Mouse (Mus musculus) ES-E14 (cell line): ENCODE measurements at regions not wholly inside any gene's neighbourhood (a gene's known extent, or its start where the extent isn't known, plus 50 kb on each side); places are given as distances from the start of the nearest gene placed in this dataset.

Experiments used
- DNase-seq: peaks from one replicate; pipeline ENCODE4 v3.0.0-alpha.2; 2013; ENCODE audit warnings: low read depth, low spot score
- H3K27ac ChIP-seq: 2 replicates; pipeline ENCODE4 v1.5.1; 2012; ENCODE audit warnings: low read depth, mild to moderate bottlenecking, low read length, moderate library complexity, mixed read lengths; ENCODE audit not compliant: poor library complexity, insufficient read depth, severe bottlenecking
- H3K36me3 ChIP-seq: 2 replicates; pipeline ENCODE4 v1.6.1; 2012; ENCODE audit warnings: mild to moderate bottlenecking, low read length, moderate library complexity, mixed read lengths; ENCODE audit not compliant: control insufficient read depth, poor library complexity, insufficient read depth, severe bottlenecking
- H3K4me1 ChIP-seq, 2 experiments: fragments of 150-350 bp in 1 of 2; sonication (generic) in 1 of 2; 2 replicates each; pipeline ENCODE4 v1.6.1; 2012; ENCODE audit warnings: low read length in 2 of 2, mild to moderate bottlenecking in 1 of 2, mixed read lengths in 1 of 2; ENCODE audit not compliant: control insufficient read depth in 2 of 2, insufficient read depth in 2 of 2, poor library complexity in 1 of 2
- H3K4me3 ChIP-seq, 2 experiments: fragments of 150-350 bp in 1 of 2; sonication (generic) in 1 of 2; 2 replicates each; pipeline ENCODE4 v1.5.1; 2012; ENCODE audit warnings: low read length in 2 of 2, low read depth in 1 of 2, mild to moderate bottlenecking in 1 of 2, mixed read lengths in 1 of 2; ENCODE audit not compliant: insufficient read depth in 1 of 2, poor library complexity in 1 of 2, severe bottlenecking in 1 of 2
- H3K9ac ChIP-seq: 2 replicates; pipeline ENCODE4 v1.6.1; 2012; ENCODE audit warnings: low read depth, mild to moderate bottlenecking, low read length, mixed read lengths; ENCODE audit not compliant: poor library complexity, insufficient read depth, severe bottlenecking
- H3K9me3 ChIP-seq: fragments of 150-350 bp; sonication (generic); 2 replicates; pipeline ENCODE4 v1.6.1; 2012; ENCODE audit warnings: low read depth, mild to moderate bottlenecking, low read length; ENCODE audit not compliant: control insufficient read depth, insufficient read depth
- CHD2 ChIP-seq: IDR thresholded peaks from 2 replicates; pipeline ENCODE4 v1.6.1; 2014; ENCODE audit warnings: mild to moderate bottlenecking, low read depth, low read length, inconsistent platforms
- HCFC1 ChIP-seq: IDR thresholded peaks from 2 replicates; pipeline ENCODE4 v1.6.1; 2012; ENCODE audit warnings: low read length, inconsistent platforms, borderline replicate concordance; ENCODE audit not compliant: insufficient read depth
- MAFK ChIP-seq: IDR thresholded peaks from 2 replicates; pipeline ENCODE4 v1.6.1; 2014; ENCODE audit warnings: mild to moderate bottlenecking, low read depth, low read length, inconsistent platforms; ENCODE audit not compliant: insufficient read depth
- ZC3H11A ChIP-seq: IDR thresholded peaks from 2 replicates; pipeline ENCODE4 v1.6.1; 2012; ENCODE audit warnings: low read depth, mild to moderate bottlenecking, inconsistent platforms, low read length, borderline replicate concordance
- ZNF384 ChIP-seq: IDR thresholded peaks from 2 replicates; pipeline ENCODE4 v1.6.1; 2012; ENCODE audit warnings: low read depth, low read length, inconsistent platforms
- in situ Hi-C, 2 experiments: fragments of 600-800 bp; cut with MboI; formaldehyde crosslinking; loops; one replicate each; pipeline ENCODE4 v1.15.1; 2025; ENCODE audit warnings: low sequenced_read_pairs in 2 of 2, inconsistent platforms in 1 of 2; ENCODE audit not compliant: unreplicated experiment in 2 of 2

- H3K27ac ChIP-seq = no peak overlapping the region
- TF ChIP-seq MAFK (no peak), ZC3H11A (no peak), ZNF384 (no peak), HCFC1 (no peak), CHD2 (no peak)
- H3K4me3 ChIP-seq = no peak overlapping the region
Measured at GRCm38 (mm10) chr13:97388851-97389479, 148.1 kb downstream of the Enc1 start.

GRCm38 (mm10) chr13:97386511-97386910, 145.6 kb downstream of the Enc1 start:
- no peak for DNase-seq
- in situ Hi-C loops = no loop called here

More at GRCm38 (mm10) chr13:97388851-97389479, 148.1 kb downstream of the Enc1 start:
- Histone ChIP-seq H3K9ac (no peak overlapping the region), H3K4me1 (no peaks in the 10 kb centered on the region), H3K9me3 (no peaks in the 10 kb centered on the region), H3K36me3 (no peaks in the 10 kb centered on the region)
- no peak for DNase-seq
- in situ Hi-C loops = no loop called here

GRCm38 (mm10) chr13:97385531-97385930, 144.6 kb downstream of the Enc1 start:
- TF ChIP-seq MAFK = no peak
- no peaks in the 10 kb centered on the region for H3K36me3 ChIP-seq
- in situ Hi-C loops = no loop called here
- no peak overlapping the region for H3K4me3 ChIP-seq
- DNase-seq = no peak
- H3K9me3 ChIP-seq = no peaks in the 10 kb centered on the region
- H3K27ac ChIP-seq = no peak overlapping the region; the same call in 1 of the 2 replicates
- H3K4me1 ChIP-seq = no peaks in the 10 kb centered on the region
- H3K9ac ChIP-seq = no peak overlapping the region

More at GRCm38 (mm10) chr13:97386511-97386910, 145.6 kb downstream of the Enc1 start:
- Histone ChIP-seq H3K9ac (no peak overlapping the region), H3K4me3 (no peak overlapping the region), H3K36me3 (no peaks in the 10 kb centered on the region), H3K9me3 (no peaks in the 10 kb centered on the region), H3K27ac (no peak overlapping the region), H3K4me1 (no peaks in the 10 kb centered on the region)
- TF ChIP-seq HCFC1 (no peak), MAFK (no peak), CHD2 (no peak), ZNF384 (no peak), ZC3H11A (no peak)

- DNase-seq = no peak
- Histone ChIP-seq H3K4me3 (no peak overlapping the region), H3K9me3 (no peaks in the 10 kb centered on the region), H3K36me3 (no peaks in the 10 kb centered on the region), H3K27ac (no peak overlapping the region), H3K4me1 (no peaks in the 10 kb centered on the region), H3K9ac (no peak overlapping the region)
- no peak for TF ChIP-seq CHD2
- TF ChIP-seq ZNF384 = no peak
- TF ChIP-seq ZC3H11A = no peak
- TF ChIP-seq HCFC1 = no peak
- no peak for TF ChIP-seq MAFK
- in situ Hi-C loops = no loop called here
Measured at GRCm38 (mm10) chr13:97384091-97384777, 143.3 kb downstream of the Enc1 start.

- Histone ChIP-seq H3K27ac (no peak overlapping the region), H3K9me3 (no peaks in the 10 kb centered on the region), H3K9ac (no peak overlapping the region), H3K36me3 (no peaks in the 10 kb centered on the region), H3K4me1 (no peaks in the 10 kb centered on the region), H3K4me3 (no peak overlapping the region)
- in situ Hi-C loops = no loop called here
- DNase-seq = no peak
- TF ChIP-seq CHD2 (no peak), MAFK (no peak), ZNF384 (no peak), ZC3H11A (no peak), HCFC1 (no peak)
Measured at GRCm38 (mm10) chr13:97383351-97383750, 142.4 kb downstream of the Enc1 start.
